Mouse (Mus musculus): ENCODE measurements around the gene Slc35e1.

The Slc35e1 gene

DNA sequence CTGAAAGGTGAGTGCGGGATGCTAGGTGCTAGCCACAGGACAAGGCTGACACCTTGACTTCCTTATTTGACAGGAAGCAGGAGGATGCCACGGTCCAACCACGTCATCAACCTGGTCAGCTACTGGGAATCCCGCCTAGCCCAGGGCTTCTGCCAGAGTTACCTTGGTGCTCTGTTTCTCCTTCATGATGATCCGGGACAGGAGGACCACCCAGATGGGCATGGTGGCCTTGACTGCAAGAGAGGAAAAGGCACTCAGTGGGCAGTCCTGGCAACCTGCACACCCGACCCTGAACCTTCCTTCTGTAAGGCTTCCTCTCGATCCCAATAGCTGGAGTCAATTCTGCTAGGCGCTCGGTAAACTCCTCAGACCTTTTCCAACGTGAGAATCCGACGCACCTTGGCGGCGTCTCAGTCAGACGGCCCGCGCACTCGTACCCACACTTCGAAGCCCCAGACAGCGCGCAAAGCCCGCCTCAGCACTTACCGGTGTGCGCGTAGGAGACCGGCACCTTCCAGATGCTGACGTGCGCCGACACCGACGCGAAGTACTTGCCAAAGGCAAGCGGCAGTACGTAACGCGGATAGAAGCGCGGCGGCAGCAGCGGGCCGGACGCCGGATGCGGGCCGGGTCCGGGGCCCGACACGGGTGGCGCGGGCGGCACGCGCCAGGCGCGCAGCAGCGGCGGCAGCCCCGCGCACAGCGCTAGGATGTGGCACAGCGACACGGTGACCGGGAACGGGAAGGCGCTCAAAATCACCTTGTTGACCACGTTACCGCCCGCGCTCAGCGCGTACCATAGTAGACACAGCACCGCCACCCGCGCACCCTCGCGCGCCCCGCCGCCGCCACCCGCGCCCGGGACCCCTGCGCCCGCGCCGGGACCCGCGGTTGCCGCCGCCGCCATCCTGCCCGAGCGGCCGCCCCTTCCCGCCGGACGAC is at the start of gene Slc35e1:
Slc35e1 (minus strand) TSS at position 935 of the 942 bp plus-strand sequence.
- DNase-seq (ENCODE audit: low read depth, low spot score) = peak; percentile 55

DNA sequence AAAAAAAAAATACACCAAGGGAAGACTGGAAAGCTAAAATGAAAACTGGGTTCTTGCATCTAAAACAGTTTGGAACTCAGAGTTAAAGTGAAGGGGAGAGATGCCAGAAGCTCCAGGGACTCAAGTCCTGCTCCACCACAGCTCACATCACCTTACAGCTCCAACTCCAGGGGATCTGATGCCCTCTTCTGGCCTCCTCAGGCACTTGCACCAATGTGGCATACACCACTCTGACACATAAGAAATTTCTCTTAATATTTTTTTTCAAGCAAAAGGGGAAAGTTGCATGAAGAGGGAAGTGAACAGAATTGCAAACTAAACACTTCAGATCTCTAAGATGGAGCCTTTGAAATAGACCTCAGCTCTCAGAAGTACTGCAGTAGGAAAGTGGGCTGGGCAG is 46.8 kb upstream of the Slc35e1 start:
- DNase-seq (ENCODE audit: low read depth, low spot score) = peak; percentile 69

DNA sequence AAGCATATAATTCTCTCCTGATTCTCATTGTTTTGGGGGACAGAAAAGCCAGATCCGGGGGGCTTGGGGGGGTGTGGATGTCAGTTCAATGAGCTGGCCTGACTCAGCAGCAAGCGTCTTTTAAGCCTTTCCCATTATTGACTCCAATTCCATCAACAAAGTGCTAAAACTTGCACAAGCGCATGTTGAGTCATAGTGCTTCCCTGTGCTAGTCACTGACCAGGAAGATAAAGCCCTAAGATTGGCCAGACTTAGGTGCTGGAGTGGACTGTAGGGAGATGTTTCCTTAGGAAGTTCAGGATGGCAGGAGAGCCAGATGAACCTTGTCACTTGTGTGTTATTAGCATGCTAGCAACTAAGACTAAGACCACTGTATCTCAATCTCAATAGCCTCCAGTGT is 42.5 kb upstream of the Slc35e1 start:
- no peak for DNase-seq (ENCODE audit: low read depth, low spot score)

DNA sequence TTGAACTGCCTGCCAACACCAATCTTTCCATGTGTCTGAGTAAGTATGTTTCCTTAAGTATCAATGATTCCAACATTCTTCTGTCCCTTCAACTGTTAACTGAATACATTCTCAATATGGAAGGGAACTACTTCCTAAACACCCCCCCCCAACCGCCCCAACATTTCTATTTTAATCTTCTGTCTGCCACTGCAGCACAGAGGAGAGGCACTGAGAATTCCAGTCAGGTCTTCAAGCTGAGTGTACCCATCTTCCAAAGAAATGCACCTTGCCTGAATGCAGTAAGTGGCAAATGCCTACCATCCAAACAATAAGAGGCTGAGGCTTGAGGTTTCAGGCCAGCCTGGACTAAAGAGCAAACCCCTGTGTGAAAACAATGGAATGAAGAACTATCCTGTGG is 39.7 kb upstream of the Slc35e1 start:
- DNase-seq (ENCODE audit: low read depth, low spot score) = no peak

DNA sequence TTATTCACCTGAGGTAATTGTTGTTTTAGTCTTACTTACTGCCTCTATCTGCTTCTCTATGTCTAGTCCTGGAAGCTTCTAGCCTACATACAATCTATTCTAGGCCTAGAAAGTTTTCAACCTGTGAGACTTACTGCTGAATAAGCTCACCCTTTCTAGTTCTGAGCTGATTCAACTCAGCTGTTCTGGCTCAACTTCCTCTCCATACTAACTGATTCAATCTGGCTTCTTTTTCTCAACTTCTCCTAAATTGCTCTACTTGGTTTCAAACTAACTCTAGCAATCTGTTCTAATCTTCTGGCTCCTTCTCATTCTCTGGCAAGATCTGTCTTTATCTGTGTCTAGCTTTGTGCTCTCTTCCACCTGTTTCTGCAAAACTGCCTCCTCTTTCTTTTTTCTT is 29.5 kb upstream of the Slc35e1 start:
- peak; percentile 51 for DNase-seq (ENCODE audit: low read depth, low spot score)

DNA sequence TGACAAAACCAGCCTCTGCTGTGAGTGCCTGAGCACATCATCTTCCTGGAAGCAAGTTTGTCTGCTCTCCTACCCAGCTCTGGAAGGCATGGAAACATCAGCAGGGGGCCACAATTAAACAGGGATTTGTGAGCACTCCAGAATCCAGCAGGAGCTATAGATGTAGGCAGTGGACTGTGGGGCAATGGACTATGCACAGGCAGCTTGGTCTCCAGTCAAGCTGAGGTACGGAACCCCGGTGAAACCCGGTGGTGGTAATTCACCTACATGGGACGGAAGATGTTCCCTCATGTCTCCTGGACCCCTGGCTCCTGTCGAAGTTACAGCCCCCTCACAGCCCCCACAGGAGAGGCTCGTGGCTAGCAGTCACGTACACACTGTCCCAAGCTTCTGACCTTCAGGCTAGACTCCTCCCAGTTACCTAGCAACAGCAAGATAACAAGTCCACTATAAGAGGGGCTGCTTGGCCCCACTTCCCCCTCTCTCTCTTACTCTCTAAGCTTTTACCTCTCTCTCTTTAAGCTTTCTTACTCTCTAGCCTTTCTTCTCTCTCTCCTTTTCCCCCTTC is 25.1 kb upstream of the Slc35e1 start:
- DNase-seq (ENCODE audit: low read depth, low spot score) = no peak

DNA sequence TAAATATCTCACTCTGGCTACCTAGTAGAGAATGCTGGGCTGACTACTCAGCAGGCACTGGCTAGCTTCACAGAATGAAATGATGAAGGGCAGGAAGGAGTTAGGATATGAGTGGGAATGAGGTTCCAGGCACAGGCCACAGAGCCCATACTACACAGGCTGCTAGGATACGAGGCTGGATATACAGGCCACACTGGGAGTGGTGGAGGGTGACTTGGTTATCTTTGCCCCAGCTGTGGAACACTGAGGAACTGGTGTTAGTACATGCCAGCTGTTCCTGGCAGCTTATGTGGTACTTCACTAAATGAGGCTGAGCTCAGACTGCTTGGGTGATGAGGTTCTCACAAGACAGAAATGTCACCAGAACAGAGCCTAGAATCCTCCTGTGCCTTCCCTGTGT is 20.7 kb upstream of the Slc35e1 start:
- DNase-seq (ENCODE audit: low read depth, low spot score) = no peak

DNA sequence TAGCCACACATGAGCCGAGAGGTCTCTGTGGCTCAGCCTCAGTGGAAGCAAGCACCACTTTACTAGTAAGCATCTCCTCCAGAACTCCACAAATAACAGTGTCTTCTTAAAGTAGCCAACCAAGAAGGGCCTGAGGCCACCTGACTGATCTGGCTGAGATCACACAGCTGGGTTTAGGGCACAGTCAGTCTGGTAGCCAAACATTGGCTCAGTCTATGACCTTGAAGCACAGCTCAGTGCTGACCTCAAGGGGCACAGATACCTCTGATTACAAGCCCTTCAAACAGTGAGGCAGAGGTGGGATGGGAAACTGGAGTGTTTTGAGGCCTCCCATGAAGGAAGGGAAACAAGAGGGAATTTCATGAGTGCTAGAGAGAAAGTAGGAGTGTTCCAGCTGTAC is 20.2 kb upstream of the Slc35e1 start:
- DNase-seq (ENCODE audit: low read depth, low spot score) = no peak

DNA sequence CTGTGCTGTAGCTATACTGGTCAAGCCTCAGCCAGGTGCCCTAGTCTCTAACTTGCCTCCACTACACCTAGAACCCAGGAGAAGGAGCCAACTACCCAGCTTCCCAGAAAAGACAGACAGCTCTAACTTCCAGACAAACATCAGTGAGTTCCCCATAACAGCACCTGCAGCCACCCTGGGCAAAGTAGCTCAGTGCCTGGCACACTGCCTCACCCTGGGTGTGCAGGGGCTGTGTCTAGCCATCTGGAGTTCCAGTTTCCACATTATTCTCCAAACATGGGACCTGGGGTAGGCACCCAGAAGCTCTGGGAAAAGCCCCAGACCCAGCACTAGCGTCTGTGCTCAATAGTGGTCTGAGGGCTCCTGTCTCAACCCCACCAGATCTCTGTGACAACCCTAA is 15.1 kb upstream of the Slc35e1 start:
- no peak for DNase-seq (ENCODE audit: low read depth, low spot score)

DNA sequence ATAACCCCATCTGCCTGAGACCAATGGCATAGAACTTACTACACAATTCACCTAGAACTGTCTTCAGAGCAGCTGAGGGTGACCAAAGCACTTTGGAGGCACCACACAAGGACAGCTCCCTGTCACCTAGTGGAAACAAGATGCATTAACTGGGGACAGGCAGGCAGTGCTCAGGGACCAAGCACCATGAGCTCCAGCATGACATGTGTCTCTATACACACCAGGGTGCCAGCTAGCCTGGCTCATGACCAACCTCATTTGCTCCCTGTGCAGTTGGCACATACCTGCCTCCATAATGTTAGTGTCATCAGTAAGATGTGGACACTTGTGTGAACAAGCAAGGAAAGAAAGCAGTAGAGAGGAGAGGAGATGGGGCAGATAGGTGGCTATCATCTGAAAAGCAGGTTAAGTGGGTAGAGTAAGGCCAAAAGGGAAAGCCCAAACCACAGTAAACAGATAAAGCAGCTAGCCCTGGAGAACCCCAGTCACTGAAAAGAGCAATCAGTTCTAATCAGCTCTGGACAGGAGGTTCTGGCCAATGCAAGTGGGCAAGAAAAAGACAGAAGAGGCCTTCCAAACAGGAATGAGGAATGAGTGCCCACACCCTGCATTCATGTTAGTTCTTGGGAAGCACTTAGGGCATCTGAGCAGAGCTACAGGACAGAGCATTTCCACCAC is 12.4 kb upstream of the Slc35e1 start:
- DNase-seq (ENCODE audit: low read depth, low spot score) = no peak

DNA sequence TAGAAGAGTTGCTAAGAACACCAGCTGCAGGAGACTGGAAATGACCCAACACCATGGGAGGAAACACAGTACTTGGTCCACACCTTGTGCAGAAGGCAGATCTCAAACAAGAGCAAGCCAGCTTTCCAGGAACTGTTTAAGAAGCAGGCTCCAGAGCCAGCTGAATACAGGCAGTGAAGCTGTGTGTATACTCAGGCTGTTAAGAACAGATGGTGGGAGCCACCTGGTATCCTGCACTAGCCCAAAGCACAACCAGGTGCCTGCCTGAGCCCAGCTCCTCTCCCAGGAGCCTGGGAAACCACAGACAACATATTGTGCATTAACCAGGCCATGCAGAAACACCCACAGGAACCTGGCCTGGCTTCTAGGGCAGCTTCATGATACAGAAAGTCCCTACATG is 11.7 kb upstream of the Slc35e1 start:
- DNase-seq (ENCODE audit: low read depth, low spot score) = no peak

DNA sequence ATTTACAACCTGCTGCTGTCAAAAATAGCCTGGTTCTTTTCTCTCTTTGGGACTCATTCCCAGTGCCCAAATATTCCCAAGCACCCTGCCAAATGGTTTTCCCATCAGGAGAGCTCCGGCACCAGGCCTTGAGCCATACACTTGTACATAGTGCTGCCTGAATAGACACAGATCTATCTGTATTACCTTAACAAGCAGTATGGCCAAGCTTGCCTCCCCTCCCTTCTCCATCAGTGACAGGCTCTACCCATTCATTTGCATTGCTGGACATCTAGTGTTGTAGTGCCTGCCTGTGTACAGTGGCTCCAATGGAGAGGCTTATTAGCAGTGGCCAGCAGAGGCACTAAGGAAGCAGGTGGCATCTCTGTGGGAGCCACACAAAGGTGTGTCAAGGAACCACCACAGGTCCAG is 8.1 kb upstream of the Slc35e1 start:
- peak; percentile 32 for DNase-seq (ENCODE audit: low read depth, low spot score)

DNA sequence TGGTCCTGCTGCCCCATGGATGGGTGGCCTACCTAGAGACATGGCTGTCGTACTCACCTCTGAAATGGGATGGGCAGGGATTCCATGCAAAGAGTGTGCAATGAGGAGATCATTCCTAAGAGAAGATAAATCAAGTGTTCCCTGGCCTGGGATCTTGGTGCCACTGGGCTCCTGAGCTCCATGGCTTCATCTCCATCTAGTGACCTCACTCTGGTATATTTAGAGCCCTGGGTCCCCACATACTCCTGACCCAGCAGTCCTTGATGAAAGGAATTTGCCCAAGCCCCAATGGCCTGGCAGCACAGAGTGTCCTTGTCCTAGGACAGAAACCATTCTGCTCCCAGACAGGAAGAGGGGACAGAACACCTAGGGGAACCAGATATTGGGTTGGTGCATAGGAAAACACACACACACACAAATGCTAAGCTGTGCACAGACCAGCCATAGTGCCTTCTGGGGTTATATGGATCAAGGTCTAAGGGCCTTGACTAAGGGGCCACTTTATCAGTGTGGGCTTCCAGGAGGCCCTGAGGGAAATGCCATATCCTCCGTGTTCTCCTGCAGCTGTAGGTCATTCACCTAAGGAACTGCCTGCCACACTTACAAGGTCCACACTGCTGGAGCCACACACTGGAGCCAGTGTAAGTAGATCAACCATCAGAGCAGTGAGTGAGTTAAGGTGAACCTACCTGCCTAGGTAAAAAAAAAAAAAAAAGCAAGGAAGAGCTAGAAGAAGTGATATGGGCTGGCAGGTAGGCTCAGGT is 7.3 kb upstream of the Slc35e1 start:
- no peak for DNase-seq (ENCODE audit: low read depth, low spot score)

DNA sequence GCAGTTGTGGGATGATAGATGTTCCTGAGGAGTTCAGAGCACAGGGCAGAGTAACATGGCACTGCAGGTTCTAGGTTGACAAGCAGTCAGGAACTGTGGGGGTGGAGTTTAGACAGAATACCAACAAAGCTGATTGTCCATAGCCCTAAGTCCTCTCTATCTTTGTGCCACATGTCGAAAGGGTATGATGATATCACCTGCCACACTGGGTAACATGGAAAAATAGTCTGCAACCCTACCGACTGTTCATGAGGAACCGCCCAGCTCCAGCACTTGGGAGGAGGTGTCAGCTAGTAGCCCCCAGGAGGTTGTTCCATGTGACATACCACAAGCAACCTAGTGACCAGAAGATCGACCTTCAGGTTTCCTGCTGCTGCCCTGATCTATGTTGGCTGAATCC is 6.1 kb upstream of the Slc35e1 start:
- no peak for DNase-seq (ENCODE audit: low read depth, low spot score)

DNA sequence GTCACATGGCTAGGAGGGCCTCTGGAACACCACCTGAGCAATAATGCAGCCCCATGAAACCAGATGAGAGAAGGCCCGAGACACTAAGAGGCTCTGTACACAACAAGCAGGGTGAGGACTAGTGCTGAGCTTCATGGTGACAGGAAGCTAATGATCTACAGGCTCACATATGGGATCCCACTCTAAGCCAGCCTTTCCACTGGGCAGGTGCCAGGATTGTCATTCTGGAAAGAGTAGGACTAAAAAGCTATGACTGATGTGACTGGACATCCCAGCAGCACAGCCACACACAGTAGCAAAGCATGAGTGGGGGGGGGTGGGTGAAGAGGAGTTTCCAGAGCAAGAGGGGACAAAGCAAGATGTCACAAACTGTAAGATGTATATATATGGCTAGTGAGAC is 5.5 kb upstream of the Slc35e1 start:
- no peak for DNase-seq (ENCODE audit: low read depth, low spot score)

DNA sequence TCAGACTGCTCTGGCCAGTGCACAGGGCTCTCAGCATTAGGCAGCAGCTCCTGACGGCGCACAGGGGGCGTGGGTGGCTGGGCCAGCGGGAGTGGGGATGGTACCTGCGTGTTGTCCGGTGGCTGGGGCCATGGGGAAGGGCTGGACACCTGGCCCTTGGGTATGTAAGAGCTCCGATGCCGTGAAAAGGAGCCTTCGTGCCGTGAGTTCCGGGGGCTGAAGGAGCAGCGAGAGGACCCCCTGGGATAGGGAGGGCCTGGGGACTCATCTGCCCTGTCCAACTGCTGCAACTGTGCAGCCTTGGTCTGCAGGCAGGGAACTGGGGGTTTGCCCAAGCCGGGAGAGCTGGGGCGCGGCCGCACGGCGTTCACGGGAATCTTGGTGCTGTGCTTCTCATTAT is 3.8 kb upstream of the Slc35e1 start:
- DNase-seq (ENCODE audit: low read depth, low spot score) = no peak

DNA sequence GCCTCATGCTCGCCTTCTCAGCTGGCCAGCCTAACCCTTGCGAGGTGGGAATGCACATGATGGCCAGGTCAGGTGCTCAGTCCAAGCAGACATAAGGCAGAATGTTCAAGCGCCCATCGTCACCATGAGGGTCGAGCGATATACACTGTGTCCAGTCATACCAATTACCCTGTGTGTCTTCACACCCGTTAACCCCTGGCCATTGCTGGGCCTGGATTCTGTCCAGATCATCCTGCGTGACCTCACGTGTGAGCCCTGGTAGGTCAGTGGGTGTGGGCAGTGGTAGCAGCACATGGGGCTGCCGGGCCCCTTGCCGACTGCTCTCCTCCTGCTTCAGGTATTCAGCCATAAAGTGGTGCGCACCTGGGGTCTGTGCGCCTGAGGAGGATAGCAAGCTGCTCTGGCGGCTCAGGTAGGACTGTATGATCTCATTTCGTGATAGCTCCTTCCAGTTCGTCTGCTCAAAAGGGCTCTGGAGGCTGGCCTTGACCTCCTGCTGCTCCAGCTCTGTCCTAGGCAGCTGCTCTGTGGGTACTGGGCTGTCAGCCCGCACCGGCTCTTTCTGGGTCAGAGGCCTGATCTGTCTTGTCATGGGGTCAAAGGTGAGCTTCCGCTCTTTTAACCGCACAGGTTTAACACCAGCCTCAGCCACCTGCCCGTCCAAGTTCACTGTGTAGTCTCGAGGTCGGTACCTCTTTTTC is 3.1 kb upstream of the Slc35e1 start:
- peak; percentile 47 for DNase-seq (ENCODE audit: low read depth, low spot score)

DNA sequence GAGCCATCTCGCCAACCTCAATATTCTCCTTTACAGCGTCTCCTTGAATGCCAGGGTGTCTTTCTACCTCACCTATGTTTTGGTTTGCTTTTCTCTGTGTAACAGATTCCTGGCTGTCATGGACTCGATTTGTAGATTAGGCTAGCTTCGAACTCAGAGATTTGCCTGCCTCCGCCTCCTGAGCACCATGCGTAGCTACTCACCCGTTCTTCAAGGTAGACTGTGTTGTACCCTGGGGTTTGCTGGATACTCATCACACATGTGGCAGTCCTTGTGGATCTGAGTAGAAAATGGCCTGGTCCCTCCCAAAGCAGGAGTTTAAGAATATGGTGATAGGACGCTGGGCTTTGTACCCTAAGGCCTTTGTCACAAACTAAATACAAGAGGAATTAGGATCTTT is 967 bp upstream of the Slc35e1 start:
- no peak for DNase-seq (ENCODE audit: low read depth, low spot score)

DNA sequence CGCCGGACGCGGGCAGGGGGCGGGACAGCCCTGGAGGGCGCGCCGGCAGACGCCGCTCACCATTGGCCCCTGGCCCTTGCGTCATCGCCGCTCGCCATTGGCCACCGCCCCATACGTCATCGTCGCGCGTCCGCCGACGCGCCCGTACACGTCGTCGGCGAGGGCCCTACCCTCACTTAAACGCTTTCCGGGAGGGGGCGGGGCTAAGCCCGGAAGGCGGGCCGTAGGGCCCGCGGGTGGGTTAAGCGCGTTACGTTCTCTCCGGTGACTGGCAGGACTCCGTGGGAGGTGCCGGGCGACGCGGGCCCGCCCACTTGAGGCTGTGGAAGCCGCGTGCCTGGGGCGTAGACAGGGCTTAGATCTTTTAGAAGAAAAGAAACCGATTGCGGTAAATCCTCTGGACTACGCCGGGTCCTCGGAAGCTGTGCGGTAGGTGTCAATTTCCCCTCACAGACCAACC is 238 bp upstream of the Slc35e1 start:
- DNase-seq (ENCODE audit: low read depth, low spot score) = peak; percentile 99

DNA sequence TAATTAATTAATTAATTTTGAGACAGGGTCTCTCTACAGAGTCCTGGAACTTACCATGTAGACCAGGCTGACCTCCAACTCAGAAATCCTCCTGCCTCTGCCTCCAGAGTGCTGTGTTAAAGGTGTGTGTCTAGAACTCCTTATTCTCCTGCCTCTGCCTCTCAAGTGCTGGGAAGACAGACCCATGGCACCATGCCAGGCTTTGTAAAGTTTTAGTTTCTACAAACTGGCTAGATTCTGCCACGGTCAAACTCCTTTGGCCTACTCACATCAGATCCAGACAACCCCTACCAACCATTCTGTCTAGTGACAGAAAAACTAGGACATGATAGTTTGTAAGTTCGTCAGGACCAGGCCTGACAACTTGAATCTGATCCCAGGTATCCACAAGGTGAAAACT is 1.4 kb downstream of the Slc35e1 start:
- no peak for DNase-seq (ENCODE audit: low read depth, low spot score)

DNA sequence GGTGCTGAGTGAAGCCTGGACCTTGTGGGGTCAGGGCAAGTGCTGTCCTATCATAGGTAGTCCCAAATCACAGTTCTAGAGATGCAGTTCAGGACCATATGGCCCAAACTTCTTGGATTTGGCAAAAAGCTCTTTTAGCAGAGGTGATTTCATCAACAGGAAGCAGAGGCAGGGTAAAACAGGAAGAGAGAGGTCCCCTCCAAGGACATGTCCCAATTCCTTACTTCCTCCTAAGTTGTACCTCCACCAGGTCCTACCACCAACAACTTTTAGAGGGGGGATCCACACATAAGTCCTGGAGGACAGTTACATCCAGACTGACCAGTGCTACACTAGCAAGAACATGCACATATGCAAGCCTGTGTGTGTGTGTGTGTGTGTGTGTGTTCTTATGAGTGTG is 5.4 kb downstream of the Slc35e1 start:
- no peak for DNase-seq (ENCODE audit: low read depth, low spot score)

Data from ES-CJ7 (cell line).